Mouse (Mus musculus) liver, embryonic 15.5 days (tissue): Measurements from ENCODE around the gene Casr. TPM values are rescaled to one million over a fixed set of nuclear protein-coding genes. Genes with fewer than 3 reads are reported as not detected.

Experiments
- ATAC-seq: fragments of 200-750 bp; cut with Nextera tagmentation; 2 replicates; pipeline ENCODE4 v1.8.0; 2017; ENCODE audit warnings: moderate number of reproducible peaks, mild to moderate bottlenecking, moderate library complexity; ENCODE audit not compliant: insufficient read depth
- H3K27ac ChIP-seq: fragments of 300-500 bp; sonication (generic); replicated peaks from 2 replicates; pipeline ENCODE4 v1.5.1; 2015; ENCODE audit warnings: mild to moderate bottlenecking, inconsistent platforms
- H3K27me3 ChIP-seq: fragments of 300-500 bp; sonication (generic); 2 replicates; pipeline ENCODE4 v1.6.1; 2015; ENCODE audit warnings: mild to moderate bottlenecking, inconsistent platforms
- H3K36me3 ChIP-seq: fragments of 300-500 bp; sonication (generic); replicated peaks from 2 replicates; pipeline ENCODE4 v1.6.1; 2015; ENCODE audit warnings: moderate library complexity, mild to moderate bottlenecking, inconsistent platforms
- H3K4me1 ChIP-seq: fragments of 300-500 bp; sonication (generic); replicated peaks from 2 replicates; pipeline ENCODE4 v1.6.1; 2015; ENCODE audit warnings: inconsistent platforms
- H3K4me2 ChIP-seq: fragments of 300-500 bp; sonication (generic); 2 replicates; pipeline ENCODE4 v1.6.1; 2015; ENCODE audit warnings: moderate library complexity, mild to moderate bottlenecking, inconsistent platforms
- H3K4me3 ChIP-seq: fragments of 300-500 bp; sonication (generic); replicated peaks from 2 replicates; pipeline ENCODE4 v1.5.1; 2015; ENCODE audit warnings: mild to moderate bottlenecking, inconsistent platforms
- H3K9ac ChIP-seq: fragments of 300-500 bp; sonication (generic); 2 replicates; pipeline ENCODE4 v1.6.1; 2015; ENCODE audit warnings: moderate library complexity, mild to moderate bottlenecking, inconsistent platforms
- H3K9me3 ChIP-seq: fragments of 300-500 bp; sonication (generic); replicated peaks from 2 replicates; pipeline ENCODE4 v1.6.1; 2016; ENCODE audit warnings: inconsistent platforms
- WGBS: fragments of 180-500 bp; shearing (Covaris S2); methylation state at CpG from one replicate; pipeline ENCODE4 v1.1.7; 2015; ENCODE audit warnings: mixed read lengths; ENCODE audit not compliant: insufficient replicate concordance; 5-methylcytosine and 5-hydroxymethylcytosine counted together
- polyA plus RNA-seq: library from polyadenylated mRNA; unstranded; fragments of >200 nt; fragmentation: Nextera tagmentation; extraction: Ambion mirVana; gene quantifications from 2 replicates; pipeline ENCODE4 v1.2.1, GENCODE M21; 2015

Casr gene
- not detected in 2 replicates for polyA plus RNA-seq

GRCm38 (mm10) chr16:36561386-36562338 lies at the start of gene Casr:
Gene Casr, minus strand, starts transcription at chr16:36562141.
- 5% methylated on average over 36 of the region's 36 CpGs for WGBS
- H3K9ac ChIP-seq = no peak within 1 kb of the TSS
- no peaks in the 10 kb centered on the region for H3K36me3 ChIP-seq
- ATAC-seq = no peak
- no peak within 1 kb of the TSS for H3K27ac ChIP-seq
- no peak within 1 kb of the TSS for H3K4me3 ChIP-seq
- no peaks in the 10 kb centered on the region for H3K4me1 ChIP-seq
- H3K27me3 ChIP-seq = peaks cover 26% of the 10 kb centered on the region
- H3K4me2 ChIP-seq = no peak within 1 kb of the TSS; the same call in 1 of the 2 replicates
- H3K9me3 ChIP-seq = no peaks in the 10 kb centered on the region

- H3K36me3 ChIP-seq = no peaks in the 10 kb centered on the region
- H3K27ac ChIP-seq = no peak overlapping the region
- ATAC-seq = no peak
- H3K4me2 ChIP-seq = no peak overlapping the region
- no peak overlapping the region for H3K4me3 ChIP-seq
- H3K9me3 ChIP-seq = no peaks in the 10 kb centered on the region
- H3K4me1 ChIP-seq = no peaks in the 10 kb centered on the region
- WGBS = 51% methylated on average over 3 of the region's 3 CpGs
- no peak overlapping the region for H3K9ac ChIP-seq
- H3K27me3 ChIP-seq = no peaks in the 10 kb centered on the region
These were observed 40.7 kb upstream of the Casr start for GRCm38 (mm10) chr16:36602632-36603031.

GRCm38 (mm10) chr16:36598265-36598664 lies 36.3 kb upstream of the Casr start:
- Histone ChIP-seq H3K4me3 (no peak overlapping the region), H3K36me3 (no peaks in the 10 kb centered on the region), H3K27ac (no peak overlapping the region), H3K4me2 (no peak overlapping the region), H3K27me3 (no peaks in the 10 kb centered on the region), H3K4me1 (no peaks in the 10 kb centered on the region), H3K9ac (no peak overlapping the region), H3K9me3 (no peaks in the 10 kb centered on the region)
- 43% methylated on average over 4 of the region's 4 CpGs for WGBS
- ATAC-seq = no peak

- Histone ChIP-seq H3K36me3 (no peaks in the 10 kb centered on the region), H3K9ac (no peak overlapping the region), H3K4me3 (no peak overlapping the region), H3K4me1 (no peaks in the 10 kb centered on the region), H3K27me3 (no peaks in the 10 kb centered on the region), H3K4me2 (no peak overlapping the region), H3K27ac (no peak overlapping the region), H3K9me3 (no peaks in the 10 kb centered on the region)
- 65% methylated on average over 10 of the region's 10 CpGs for WGBS
- ATAC-seq = no peak
These were observed 34.9 kb upstream of the Casr start for GRCm38 (mm10) chr16:36596671-36597410.

- no peak for ATAC-seq
- Histone ChIP-seq H3K27me3 (no peaks in the 10 kb centered on the region), H3K36me3 (no peaks in the 10 kb centered on the region), H3K27ac (no peak overlapping the region), H3K9me3 (no peaks in the 10 kb centered on the region), H3K9ac (no peak overlapping the region), H3K4me1 (no peaks in the 10 kb centered on the region), H3K4me2 (no peak overlapping the region), H3K4me3 (no peak overlapping the region)
- 16% methylated on average over 1 of the region's 1 CpGs for WGBS
These were observed 28.0 kb upstream of the Casr start for GRCm38 (mm10) chr16:36589898-36590297.

- Histone ChIP-seq H3K4me1 (no peaks in the 10 kb centered on the region), H3K27me3 (no peaks in the 10 kb centered on the region), H3K36me3 (no peaks in the 10 kb centered on the region), H3K4me3 (no peak overlapping the region), H3K4me2 (no peak overlapping the region), H3K9me3 (no peaks in the 10 kb centered on the region), H3K27ac (no peak overlapping the region), H3K9ac (no peak overlapping the region)
- WGBS = 12% methylated on average over 4 of the region's 4 CpGs
- no peak for ATAC-seq
These were observed 26.0 kb upstream of the Casr start for GRCm38 (mm10) chr16:36587971-36588370.

GRCm38 (mm10) chr16:36582073-36582472 lies 20.1 kb upstream of the Casr start:
- H3K9ac ChIP-seq = no peak overlapping the region
- no peak overlapping the region for H3K4me2 ChIP-seq
- H3K4me1 ChIP-seq = no peaks in the 10 kb centered on the region
- no peaks in the 10 kb centered on the region for H3K36me3 ChIP-seq
- no peak overlapping the region for H3K4me3 ChIP-seq
- no peak overlapping the region for H3K27ac ChIP-seq
- 44% methylated on average over 3 of the region's 3 CpGs for WGBS
- no peaks in the 10 kb centered on the region for H3K27me3 ChIP-seq
- H3K9me3 ChIP-seq = no peaks in the 10 kb centered on the region
- ATAC-seq = no peak

GRCm38 (mm10) chr16:36571942-36572341 lies 10.0 kb upstream of the Casr start:
- Histone ChIP-seq H3K27me3 (no peaks in the 10 kb centered on the region), H3K9ac (no peak overlapping the region), H3K27ac (no peak overlapping the region), H3K9me3 (no peaks in the 10 kb centered on the region), H3K36me3 (no peaks in the 10 kb centered on the region), H3K4me1 (no peaks in the 10 kb centered on the region), H3K4me3 (no peak overlapping the region), H3K4me2 (no peak overlapping the region)
- 51% methylated on average over 8 of the region's 8 CpGs for WGBS
- ATAC-seq = no peak

GRCm38 (mm10) chr16:36559573-36559972 lies 2.4 kb downstream of the Casr start:
- no peak overlapping the region for H3K4me2 ChIP-seq
- no peak for ATAC-seq
- H3K4me1 ChIP-seq = no peaks in the 10 kb centered on the region
- H3K27ac ChIP-seq = no peak overlapping the region
- no peaks in the 10 kb centered on the region for H3K36me3 ChIP-seq
- H3K4me3 ChIP-seq = no peak overlapping the region
- H3K9me3 ChIP-seq = no peaks in the 10 kb centered on the region
- WGBS = 64% methylated on average over 6 of the region's 6 CpGs
- no peak overlapping the region for H3K9ac ChIP-seq
- H3K27me3 ChIP-seq = peaks cover 26% of the 10 kb centered on the region

GRCm38 (mm10) chr16:36555672-36556165 lies 6.2 kb downstream of the Casr start:
- no peaks in the 10 kb centered on the region for H3K36me3 ChIP-seq
- 66% methylated on average over 10 of the region's 10 CpGs for WGBS
- no peak overlapping the region for H3K27ac ChIP-seq
- H3K4me2 ChIP-seq = no peak overlapping the region
- H3K27me3 ChIP-seq = peaks cover 13% of the 10 kb centered on the region; the same call in 1 of the 2 replicates
- H3K9me3 ChIP-seq = no peaks in the 10 kb centered on the region
- H3K9ac ChIP-seq = no peak overlapping the region
- no peak overlapping the region for H3K4me3 ChIP-seq
- no peaks in the 10 kb centered on the region for H3K4me1 ChIP-seq
- ATAC-seq = no peak

- Histone ChIP-seq H3K27ac (no peak overlapping the region), H3K9ac (no peak overlapping the region), H3K9me3 (no peaks in the 10 kb centered on the region), H3K4me2 (no peak overlapping the region), H3K4me1 (no peaks in the 10 kb centered on the region), H3K4me3 (no peak overlapping the region), H3K36me3 (no peaks in the 10 kb centered on the region), H3K27me3 (no peaks in the 10 kb centered on the region)
- 77% methylated on average over 3 of the region's 3 CpGs for WGBS
- no peak for ATAC-seq
These were observed 8.3 kb downstream of the Casr start for GRCm38 (mm10) chr16:36553624-36554023.
